Mouse (Mus musculus) kidney, embryonic 16.5 days (tissue): ENCODE results near the gene Ncor2. TPM values are rescaled to one million over a fixed set of nuclear protein-coding genes. Genes with fewer than 3 reads are reported as not detected.

ENCODE experiments used
- ATAC-seq: fragments of 200-750 bp; cut with Nextera tagmentation; 2 replicates; pipeline ENCODE4 v1.8.0; 2017; ENCODE audit warnings: moderate TSS enrichment; ENCODE audit not compliant: low FRiP score, low TSS enrichment
- H3K27ac ChIP-seq: fragments of 300-500 bp; sonication (generic); 2 replicates; pipeline ENCODE4 v1.5.1; 2014; ENCODE audit warnings: low read length
- H3K27me3 ChIP-seq: fragments of 300-500 bp; sonication (generic); 2 replicates; pipeline ENCODE4 v1.6.1; 2014; ENCODE audit warnings: low read length, control low read depth, mixed read lengths; ENCODE audit not compliant: insufficient read depth
- H3K36me3 ChIP-seq: fragments of 300-500 bp; sonication (generic); 2 replicates; pipeline ENCODE4 v1.6.1; 2014; ENCODE audit warnings: low read length, control low read depth, mixed read lengths; ENCODE audit not compliant: insufficient read depth
- H3K4me1 ChIP-seq: fragments of 300-500 bp; sonication (generic); 2 replicates; pipeline ENCODE4 v1.6.1; 2014; ENCODE audit warnings: low read length, control low read depth, mixed read lengths; ENCODE audit not compliant: insufficient read depth
- H3K4me2 ChIP-seq: fragments of 300-500 bp; sonication (generic); replicated peaks from 2 replicates; pipeline ENCODE4 v1.6.1; 2014; ENCODE audit warnings: low read depth, low read length
- H3K4me3 ChIP-seq: fragments of 300-500 bp; sonication (generic); 2 replicates; pipeline ENCODE4 v1.5.1; 2014; ENCODE audit warnings: mild to moderate bottlenecking, low read length
- H3K9ac ChIP-seq: fragments of 300-500 bp; sonication (generic); replicated peaks from 2 replicates; pipeline ENCODE4 v1.6.1; 2014; ENCODE audit warnings: low read length
- H3K9me3 ChIP-seq: fragments of 300-500 bp; sonication (generic); 2 replicates; pipeline ENCODE4 v1.6.1; 2016; ENCODE audit warnings: low read length, control low read depth
- WGBS: fragments of 180-500 bp; shearing (Covaris S2); extraction: QIAGEN DNeasy Blood & Tissue Kit; methylation state at CpG from one replicate; pipeline ENCODE4 v1.1.7; 2014; 5-methylcytosine and 5-hydroxymethylcytosine counted together
- polyA plus RNA-seq: library from polyadenylated mRNA; unstranded; fragments of >200 nt; fragmentation: Nextera tagmentation; extraction: Ambion mirVana; gene quantifications from 2 replicates; pipeline ENCODE4 v1.2.1, GENCODE M21; 2015

The Ncor2 gene
- polyA plus RNA-seq, 1 experiment from 2014 or later, result 27.5 TPM

GRCm38 (mm10) chr5:125195142-125195541 lies 16.1 kb upstream of the Ncor2 start:
- H3K27ac ChIP-seq, result no peak overlapping the region
- ATAC-seq, result no peak
- no peaks in the 10 kb centered on the region for H3K27me3 ChIP-seq
- H3K4me2 ChIP-seq, result no peak overlapping the region
- no peak overlapping the region for H3K4me3 ChIP-seq
- H3K9ac ChIP-seq, result no peak overlapping the region
- H3K36me3 ChIP-seq, result no peaks in the 10 kb centered on the region
- no peaks in the 10 kb centered on the region for H3K4me1 ChIP-seq
- no peaks in the 10 kb centered on the region for H3K9me3 ChIP-seq
- 46% methylated on average over 3 of the region's 3 CpGs for WGBS

GRCm38 (mm10) chr5:125193478-125194439 lies 14.7 kb upstream of the Ncor2 start:
- H3K27me3 ChIP-seq, result no peaks in the 10 kb centered on the region
- no peak overlapping the region for H3K4me2 ChIP-seq
- no peaks in the 10 kb centered on the region for H3K36me3 ChIP-seq
- H3K4me1 ChIP-seq, result 0 out of 2 replicates have a peak, but pooled peaks cover 3% of the 10 kb centered on the region
- ATAC-seq, result no peak
- no peak overlapping the region for H3K9ac ChIP-seq
- no peak overlapping the region for H3K4me3 ChIP-seq
- WGBS, result 50% methylated on average over 25 of the region's 25 CpGs
- no peaks in the 10 kb centered on the region for H3K9me3 ChIP-seq
- H3K27ac ChIP-seq, result no peak overlapping the region

GRCm38 (mm10) chr5:125191608-125192007 lies 12.6 kb upstream of the Ncor2 start:
- Histone ChIP-seq H3K4me2 (no peak overlapping the region), H3K27me3 (no peaks in the 10 kb centered on the region), H3K4me3 (no peak overlapping the region), H3K4me1 (0 out of 2 replicates have a peak, but pooled peaks cover 3% of the 10 kb centered on the region), H3K9me3 (no peaks in the 10 kb centered on the region), H3K27ac (no peak overlapping the region), H3K9ac (no peak overlapping the region), H3K36me3 (no peaks in the 10 kb centered on the region)
- whole genome bisulfite sequencing, result 62% methylated on average over 9 of the region's 9 CpGs
- ATAC-seq, result no peak

- H3K4me3 ChIP-seq, result no peak overlapping the region
- no peak overlapping the region for H3K4me2 ChIP-seq
- ATAC-seq, result no peak; the same call in 1 of the 2 replicates
- H3K27ac ChIP-seq, result no peak overlapping the region
- WGBS, result 82% methylated on average over 7 of the region's 7 CpGs
- H3K36me3 ChIP-seq, result no peaks in the 10 kb centered on the region
- no peaks in the 10 kb centered on the region for H3K9me3 ChIP-seq
- no peak overlapping the region for H3K9ac ChIP-seq
- H3K27me3 ChIP-seq, result no peaks in the 10 kb centered on the region
- H3K4me1 ChIP-seq, result 0 out of 2 replicates have a peak, but pooled peaks cover 3% of the 10 kb centered on the region
These were observed 11.2 kb upstream of the Ncor2 start for GRCm38 (mm10) chr5:125190105-125190813.

- Histone ChIP-seq H3K9me3 (no peaks in the 10 kb centered on the region), H3K4me1 (peaks cover 8% of the 10 kb centered on the region)
- ATAC-seq, result peak; percentile 23; the same call in 1 of the 2 replicates
These were observed 10.6 kb upstream of the Ncor2 start for GRCm38 (mm10) chr5:125189625-125190024.

GRCm38 (mm10) chr5:125188812-125189598 lies 10.0 kb upstream of the Ncor2 start:
- Histone ChIP-seq H3K36me3 (no peaks in the 10 kb centered on the region), H3K9me3 (no peaks in the 10 kb centered on the region), H3K27me3 (no peaks in the 10 kb centered on the region), H3K4me3 (no peak overlapping the region), H3K9ac (no peak overlapping the region), H3K4me2 (no peak overlapping the region), H3K4me1 (peaks cover 12% of the 10 kb centered on the region), H3K27ac (no peak overlapping the region)
- ATAC-seq, result no peak
- WGBS, result 36% methylated on average over 12 of the region's 12 CpGs

More at GRCm38 (mm10) chr5:125189625-125190024, 10.6 kb upstream of the Ncor2 start:
- Histone ChIP-seq H3K27me3 (no peaks in the 10 kb centered on the region), H3K4me3 (no peak overlapping the region), H3K9ac (no peak overlapping the region), H3K4me2 (no peak overlapping the region), H3K27ac (no peak overlapping the region), H3K36me3 (no peaks in the 10 kb centered on the region)
- 44% methylated on average over 11 of the region's 11 CpGs for whole genome bisulfite sequencing

- H3K27me3 ChIP-seq, result no peaks in the 10 kb centered on the region
- 16% methylated on average over 5 of the region's 6 CpGs for WGBS
- H3K4me2 ChIP-seq, result no peak overlapping the region
- H3K9me3 ChIP-seq, result no peaks in the 10 kb centered on the region
- H3K9ac ChIP-seq, result no peak overlapping the region
- H3K27ac ChIP-seq, result peak overlapping the region; percentile 65
- H3K4me3 ChIP-seq, result no peak overlapping the region
- H3K36me3 ChIP-seq, result no peaks in the 10 kb centered on the region
- peaks cover 18% of the 10 kb centered on the region for H3K4me1 ChIP-seq
- peak; percentile 46 for ATAC-seq
These were observed 5.8 kb upstream of the Ncor2 start for GRCm38 (mm10) chr5:125184826-125185225.

GRCm38 (mm10) chr5:125183321-125184003 lies 4.4 kb upstream of the Ncor2 start:
- 52% methylated on average over 23 of the region's 23 CpGs for WGBS
- Histone ChIP-seq H3K4me1 (peaks cover 21% of the 10 kb centered on the region), H3K9ac (no peak overlapping the region), H3K36me3 (no peaks in the 10 kb centered on the region), H3K27me3 (no peaks in the 10 kb centered on the region), H3K4me2 (no peak overlapping the region), H3K27ac (no peak overlapping the region), H3K4me3 (no peak overlapping the region), H3K9me3 (no peaks in the 10 kb centered on the region)
- no peak for ATAC-seq
